Mouse (Mus musculus): Measurements from ENCODE around the gene Wipi2. TPM values are rescaled to one million over a fixed set of nuclear protein-coding genes. Genes with fewer than 3 reads are reported as not detected.

The Wipi2 gene
- total and polyA plus RNA-seq, 3 experiments, result 38.6 to 74.7 (median 53.6) TPM

DNA sequence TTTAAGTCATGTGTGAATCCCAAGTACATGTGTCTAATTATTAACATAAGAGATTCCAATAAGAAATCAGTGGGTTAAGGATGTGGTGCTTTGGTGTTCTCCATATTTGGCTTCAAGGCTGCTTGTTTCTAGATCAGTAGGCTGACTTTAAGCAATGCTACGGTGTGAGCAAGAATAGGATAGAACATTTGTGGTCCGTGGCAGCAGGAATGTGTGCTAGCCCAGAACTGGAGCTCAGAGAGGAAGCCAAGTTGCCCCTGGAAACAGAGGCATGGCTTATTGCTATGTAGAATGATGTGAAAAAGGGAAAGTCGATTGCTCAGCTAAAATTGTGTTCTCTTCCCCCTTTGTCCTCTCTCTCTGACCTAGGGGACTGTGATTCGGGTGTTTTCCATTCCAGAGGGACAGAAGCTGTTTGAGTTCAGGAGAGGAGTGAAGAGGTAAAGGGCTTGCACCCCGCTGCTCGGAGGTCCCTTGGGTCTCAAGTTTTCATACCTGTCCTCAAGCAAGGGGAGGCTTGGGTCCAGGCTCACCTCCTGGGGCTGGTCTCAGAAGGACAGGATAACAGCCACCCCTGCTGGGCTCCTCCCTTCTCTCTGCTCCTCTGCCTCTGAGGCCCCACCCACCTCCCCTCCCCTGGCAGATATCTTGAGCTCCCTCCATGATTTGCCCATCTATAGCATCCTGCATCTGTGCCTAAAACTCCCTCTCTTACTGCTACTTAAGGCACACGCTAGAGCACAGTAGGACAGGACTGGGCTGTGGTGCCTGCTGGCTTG is 33.3 kb downstream of the Wipi2 start:
- H3K27me3 ChIP-seq (ENCODE audit: control insufficient read depth in 1 of 2, insufficient read depth in 2 of 2, low read length in 2 of 2), result no peaks in the 10 kb centered on the region
- no peaks in the 10 kb centered on the region for H3K4me1 ChIP-seq (ENCODE audit: control insufficient read depth in 1 of 2, insufficient read depth in 2 of 2, low read length in 2 of 2)
- H3K9me3 ChIP-seq (replicated peaks; ENCODE audit: insufficient read depth, low read length), result no peaks in the 10 kb centered on the region
- H3K9ac ChIP-seq (ENCODE audit: control insufficient read depth, low read depth, low read length, poor library complexity, severe bottlenecking), result no peak overlapping the region
- H3K27ac ChIP-seq (ENCODE audit: control insufficient read depth, low read depth, low read length), result no peak overlapping the region
- TF ChIP-seq CTCF (IDR thresholded peaks at IDR 0.05 in 2 of 3, conservative IDR thresholded peaks at IDR 0.05 in 1 of 3; ENCODE audit: control insufficient read depth in 1 of 3, insufficient read depth in 1 of 3, low read depth in 2 of 3, low read length in 3 of 3, poor library complexity in 1 of 3, severe bottlenecking in 1 of 3), result no peak
- no peak for TF ChIP-seq HCFC1 (IDR thresholded peaks at IDR 0.05; ENCODE audit: low read depth, low read length)
- no peak for TF ChIP-seq MAFK (IDR thresholded peaks at IDR 0.05; ENCODE audit: borderline replicate concordance, low read depth, low read length)
- TF ChIP-seq MYC (IDR thresholded peaks at IDR 0.05; ENCODE audit: low read depth, low read length), result no peak
- no peak for TF ChIP-seq POLR2AphosphoS2 (IDR thresholded peaks at IDR 0.05; ENCODE audit: low read length)
- TF ChIP-seq TBP (IDR thresholded peaks at IDR 0.05; ENCODE audit: low read depth, low read length), result no peak
- TF ChIP-seq GABPA (IDR thresholded peaks at IDR 0.05; ENCODE audit: low read depth, low read length), result no peak
- no peak for TF ChIP-seq ETS1 (IDR thresholded peaks at IDR 0.05; ENCODE audit: low read depth, low read length)
- no peak for TF ChIP-seq SMC3 (IDR thresholded peaks at IDR 0.05; ENCODE audit: low read depth, low read length)
- TF ChIP-seq TCF12 (IDR thresholded peaks at IDR 0.05; ENCODE audit: low read depth, low read length), result no peak
- no peak for TF ChIP-seq NELFE (IDR thresholded peaks at IDR 0.05; ENCODE audit: low read depth, low read length)
- no peak for TF ChIP-seq ZC3H11A (IDR thresholded peaks at IDR 0.05; ENCODE audit: low read depth, low read length)
- no peak for TF ChIP-seq MYB (IDR thresholded peaks at IDR 0.05; ENCODE audit: low read depth, low read length)
- no peak for TF ChIP-seq E2F4 (IDR thresholded peaks at IDR 0.05; ENCODE audit: borderline replicate concordance, low read depth, low read length)
- TF ChIP-seq ZNF384 (IDR thresholded peaks at IDR 0.05; ENCODE audit: low read depth, low read length), result no peak
- no peak for TF ChIP-seq RAD21 (IDR thresholded peaks at IDR 0.05; ENCODE audit: low read depth, low read length)
- H3K4me3 ChIP-seq (ENCODE audit: control insufficient read depth in 1 of 2, insufficient read depth in 1 of 2, low read depth in 2 of 2, low read length in 2 of 2), result no peak overlapping the region
- no peak for DNase-seq (ENCODE audit: low read depth, low spot score)
- no peaks in the 10 kb centered on the region for H3K79me2 ChIP-seq (ENCODE audit: control insufficient read depth, insufficient read depth, low read length, poor library complexity)
- peaks cover 0 to 8% of the 10 kb centered on the region in 2 experiments; a peak in 2 of 4 replicates for H3K36me3 ChIP-seq (ENCODE audit: control insufficient read depth in 1 of 2, insufficient read depth in 2 of 2, low read length in 2 of 2)

DNA sequence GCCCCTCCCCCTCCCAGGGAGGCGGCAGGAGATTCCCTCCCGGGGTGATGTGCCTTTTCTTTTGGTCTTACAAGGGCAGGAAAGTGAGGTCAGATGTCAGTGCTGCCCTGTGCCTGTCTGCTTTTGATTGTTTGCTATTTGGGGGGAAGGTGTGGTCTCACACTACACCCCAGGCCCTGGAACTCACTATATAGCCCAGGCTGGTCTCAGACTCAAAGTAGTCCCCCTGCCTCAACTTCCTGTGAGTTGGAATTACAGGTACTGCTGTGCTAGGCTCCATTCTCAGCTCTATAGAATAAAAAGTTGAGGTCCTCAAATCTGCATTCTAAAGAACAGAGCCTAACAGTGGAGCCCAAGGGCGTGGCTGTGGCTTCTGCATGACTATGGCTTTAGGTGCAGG is 40.4 kb downstream of the Wipi2 start:
- H3K79me2 ChIP-seq (ENCODE audit: control insufficient read depth, insufficient read depth, low read length, poor library complexity), result no peaks in the 10 kb centered on the region
- no peak overlapping the region for H3K9ac ChIP-seq (ENCODE audit: control insufficient read depth, low read depth, low read length, poor library complexity, severe bottlenecking)
- no peaks in the 10 kb centered on the region for H3K9me3 ChIP-seq (replicated peaks; ENCODE audit: insufficient read depth, low read length)
- no peak overlapping the region for H3K27ac ChIP-seq (ENCODE audit: control insufficient read depth, low read depth, low read length)
- no peak overlapping the region for H3K4me3 ChIP-seq (ENCODE audit: control insufficient read depth in 1 of 2, insufficient read depth in 1 of 2, low read depth in 2 of 2, low read length in 2 of 2)
- no peaks in the 10 kb centered on the region for H3K27me3 ChIP-seq (ENCODE audit: control insufficient read depth in 1 of 2, insufficient read depth in 2 of 2, low read length in 2 of 2)
- TF ChIP-seq HCFC1 (IDR thresholded peaks at IDR 0.05; ENCODE audit: low read depth, low read length), result no peak
- no peak for TF ChIP-seq SIN3A (IDR thresholded peaks at IDR 0.05; ENCODE audit: low read length)
- TF ChIP-seq E2F4 (IDR thresholded peaks at IDR 0.05; ENCODE audit: borderline replicate concordance, low read depth, low read length), result no peak
- no peak for TF ChIP-seq CTCF (IDR thresholded peaks at IDR 0.05 in 2 of 3, conservative IDR thresholded peaks at IDR 0.05 in 1 of 3; ENCODE audit: control insufficient read depth in 1 of 3, insufficient read depth in 1 of 3, low read depth in 2 of 3, low read length in 3 of 3, poor library complexity in 1 of 3, severe bottlenecking in 1 of 3)
- no peak for TF ChIP-seq TAL1 (IDR thresholded peaks at IDR 0.05; ENCODE audit: low read length)
- TF ChIP-seq POLR2AphosphoS2 (IDR thresholded peaks at IDR 0.05; ENCODE audit: low read length), result no peak
- no peak for TF ChIP-seq ZNF384 (IDR thresholded peaks at IDR 0.05; ENCODE audit: low read depth, low read length)
- TF ChIP-seq ZMIZ1 (IDR thresholded peaks at IDR 0.05; ENCODE audit: low read depth, low read length), result no peak
- no peak for TF ChIP-seq MYC (IDR thresholded peaks at IDR 0.05; ENCODE audit: low read depth, low read length)
- no peak for TF ChIP-seq ELF1 (IDR thresholded peaks at IDR 0.05; ENCODE audit: low read depth, low read length)
- no peak for TF ChIP-seq USF2 (IDR thresholded peaks at IDR 0.05; ENCODE audit: borderline replicate concordance in 1 of 2, insufficient read depth in 1 of 2, low read depth in 1 of 2, low read length in 2 of 2)
- no peak for TF ChIP-seq MAFK (IDR thresholded peaks at IDR 0.05; ENCODE audit: borderline replicate concordance, low read depth, low read length)
- TF ChIP-seq NRF1 (IDR thresholded peaks at IDR 0.05; ENCODE audit: insufficient read depth, low read depth, low read length, poor library complexity, severe bottlenecking), result no peak
- TF ChIP-seq MAX (IDR thresholded peaks at IDR 0.05; ENCODE audit: low read length), result no peak
- TF ChIP-seq MAZ (IDR thresholded peaks at IDR 0.05; ENCODE audit: low read depth, low read length), result no peak
- TF ChIP-seq CHD2 (IDR thresholded peaks at IDR 0.05; ENCODE audit: low read length), result no peak
- TF ChIP-seq CHD1 (IDR thresholded peaks at IDR 0.05; ENCODE audit: low read depth, low read length), result no peak
- no peak for DNase-seq (ENCODE audit: low read depth, low spot score)
- no peaks in the 10 kb centered on the region for H3K4me1 ChIP-seq (ENCODE audit: control insufficient read depth in 1 of 2, insufficient read depth in 2 of 2, low read length in 2 of 2)
- H3K36me3 ChIP-seq (ENCODE audit: control insufficient read depth in 1 of 2, insufficient read depth in 2 of 2, low read length in 2 of 2), result peaks cover 0 to 5% of the 10 kb centered on the region in 2 experiments; a peak in 1 of 4 replicates

Measured in MEL (cell line).